Mouse (Mus musculus) heart, postnatal 36 days (tissue): ENCODE data around the gene Gm11037. TPM values are rescaled to one million over a fixed set of nuclear protein-coding genes. Genes with fewer than 3 reads are reported as not detected.

Experiments
- DNase-seq, 2 experiments: peaks; one replicate each; pipeline ENCODE4 v3.0.0; 2021 to 2022
- intact Hi-C: fragments of 180-260 bp; cut with DNase I; formaldehyde crosslinking; loops from one replicate; pipeline ENCODE4 v1.15.1; 2025
- total RNA-seq, 2 experiments: library from RNA; stranded (reverse); gene quantifications; 2 replicates each; pipeline ENCODE4 v1.2.3; 2021

Gm11037 gene
- total RNA-seq, 2 experiments from 2014 or later, result not detected

DNA sequence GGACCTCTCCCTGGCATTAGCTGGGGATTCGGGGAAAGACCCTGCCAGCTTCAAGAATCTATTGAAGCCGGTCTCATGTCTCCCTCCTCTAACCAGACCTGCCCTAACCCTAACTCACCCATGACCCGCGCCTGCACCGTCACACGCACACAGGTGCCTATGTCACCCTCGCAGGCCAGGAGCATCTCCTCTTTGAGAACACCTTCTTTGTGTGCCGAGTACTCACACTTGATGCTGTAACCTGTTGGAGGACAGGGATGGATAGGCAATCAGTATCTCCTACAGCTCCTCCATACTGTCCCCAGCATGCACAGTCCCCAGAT lies 13.7 kb downstream of the Gm11037 start:
- no peak for DNase-seq

DNA sequence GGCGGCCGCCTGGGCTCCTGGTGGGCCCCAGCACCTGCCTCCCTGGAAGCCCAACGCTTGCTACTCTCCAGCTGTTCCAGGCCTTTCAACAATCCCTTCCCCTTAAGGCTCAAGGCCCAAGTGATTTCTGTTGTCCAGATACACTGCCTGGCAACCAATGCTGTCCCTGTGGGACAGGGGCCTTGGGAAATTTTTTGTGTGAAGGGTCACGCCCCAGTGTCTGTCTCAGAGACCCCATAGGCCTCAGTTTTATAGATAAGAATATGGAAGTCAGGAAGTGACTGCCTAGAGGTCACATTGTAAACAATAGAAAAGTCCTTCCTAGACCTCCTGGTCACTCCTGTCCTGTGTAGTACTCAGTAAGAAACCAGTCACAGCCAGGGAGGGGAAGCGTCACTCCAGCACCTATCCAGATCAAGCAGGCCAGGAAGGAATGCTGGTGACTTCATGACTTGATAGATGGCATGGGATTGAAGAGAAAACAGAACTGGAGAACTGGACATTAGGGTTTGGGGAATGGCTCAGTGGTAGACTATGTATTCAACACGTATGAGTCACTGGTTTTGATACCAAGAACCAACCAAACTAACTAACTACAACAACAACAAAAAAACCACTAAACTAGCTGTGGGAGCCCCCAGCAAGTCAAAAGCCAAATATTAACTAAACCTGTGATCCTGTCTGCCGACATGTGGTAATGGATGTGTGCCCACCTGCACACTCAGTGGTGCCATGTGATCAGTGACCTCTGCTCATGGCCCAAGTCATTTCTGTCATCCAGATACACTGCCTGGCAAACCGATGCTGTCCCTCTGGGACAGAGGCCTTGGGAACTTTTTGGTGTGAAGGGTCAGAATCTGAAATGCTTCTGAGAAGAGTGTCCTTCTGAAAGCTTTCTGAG lies 15.3 kb downstream of the Gm11037 start:
- intact Hi-C loops, result no loop called here
- no peak for DNase-seq

More for the DNA sequence above, 13.7 kb downstream of the Gm11037 start:
- intact Hi-C loops, result no loop called here

DNA sequence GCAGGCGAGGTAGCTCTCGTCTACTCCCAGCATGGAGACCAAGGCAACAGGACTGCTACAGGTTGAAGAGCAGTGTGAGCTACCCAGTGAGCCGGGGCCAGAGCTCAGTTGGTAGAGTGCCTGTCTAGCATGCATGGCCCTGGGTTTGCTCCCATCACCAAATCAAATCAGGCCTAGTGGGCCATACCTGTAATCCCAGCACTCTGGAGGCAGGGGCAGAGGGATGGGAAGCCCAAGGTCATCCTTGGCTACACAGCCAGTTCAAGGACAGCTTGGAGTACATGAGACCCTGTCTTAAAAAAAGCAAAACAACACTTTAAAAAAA lies 15.9 kb downstream of the Gm11037 start:
- intact Hi-C loops, result no loop called here
- DNase-seq, result no peak

DNA sequence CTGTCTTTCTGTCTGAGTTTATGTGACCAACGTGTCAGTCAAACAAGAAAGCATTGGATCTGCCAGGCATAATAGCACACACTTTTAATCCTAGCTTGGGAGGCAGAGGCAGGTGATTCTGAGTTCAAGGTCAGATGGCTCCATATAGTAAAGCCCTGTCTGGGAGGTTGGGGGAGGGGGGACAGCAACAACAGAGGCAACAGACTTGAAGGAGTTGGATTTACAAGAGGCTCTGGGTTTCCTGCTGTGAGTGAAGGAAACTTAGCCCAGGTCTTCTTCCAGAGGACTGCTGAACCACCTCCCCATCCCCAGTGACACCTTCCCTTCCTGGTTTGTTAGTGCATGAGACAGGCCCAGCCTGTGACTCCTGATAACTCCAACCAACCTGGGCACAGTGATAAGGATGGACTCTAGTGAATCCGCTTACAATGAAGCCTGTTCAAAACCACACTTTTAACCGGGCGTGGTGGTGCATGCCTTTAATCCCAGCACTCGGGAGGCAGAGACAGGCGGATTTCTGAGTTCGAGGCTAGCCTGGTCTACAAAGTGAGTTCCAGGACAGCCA lies 19.0 kb downstream of the Gm11037 start:
- DNase-seq, result no peak
- intact Hi-C loops, result no loop called here

DNA sequence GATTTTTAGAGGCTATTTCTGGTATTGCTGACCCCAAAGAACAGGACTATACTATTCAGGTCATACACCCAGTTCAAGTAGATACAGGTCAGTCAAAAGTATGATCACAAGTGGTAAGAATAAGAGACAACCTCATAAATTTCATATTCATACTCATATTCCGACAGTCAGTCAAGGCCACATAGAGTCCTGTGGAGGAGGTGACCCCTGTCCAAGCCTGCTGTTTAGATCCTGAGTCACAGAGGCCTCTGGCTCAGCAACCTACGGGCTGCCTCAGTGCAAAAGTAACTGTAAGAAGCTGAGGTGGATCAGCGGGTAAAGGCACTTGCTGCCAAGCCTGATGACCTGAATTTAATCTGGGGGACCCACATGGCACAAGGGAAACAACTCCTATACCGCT lies 20.7 kb downstream of the Gm11037 start:
- intact Hi-C loops, result no loop called here
- no peak for DNase-seq

DNA sequence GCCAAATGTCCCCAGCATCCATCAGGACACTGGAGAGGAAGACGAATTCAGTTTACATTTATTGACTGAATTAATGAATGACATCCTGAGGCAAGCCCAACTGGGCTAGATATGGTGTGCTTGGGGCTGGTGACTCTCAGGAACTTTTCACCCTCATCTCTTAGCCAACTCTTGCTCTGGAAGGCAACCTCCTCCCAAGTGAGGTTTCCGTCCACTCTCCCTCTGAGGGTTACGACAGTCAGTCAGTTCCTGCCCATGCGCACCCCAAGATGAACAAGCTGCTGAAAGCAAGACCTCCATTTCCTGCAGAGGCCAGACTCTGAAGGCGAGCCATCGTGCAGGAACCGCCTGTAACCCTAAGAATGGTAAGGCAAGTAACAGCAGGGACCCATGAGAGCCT lies 23.7 kb downstream of the Gm11037 start:
- intact Hi-C loops, result no loop called here
- DNase-seq, result no peak

DNA sequence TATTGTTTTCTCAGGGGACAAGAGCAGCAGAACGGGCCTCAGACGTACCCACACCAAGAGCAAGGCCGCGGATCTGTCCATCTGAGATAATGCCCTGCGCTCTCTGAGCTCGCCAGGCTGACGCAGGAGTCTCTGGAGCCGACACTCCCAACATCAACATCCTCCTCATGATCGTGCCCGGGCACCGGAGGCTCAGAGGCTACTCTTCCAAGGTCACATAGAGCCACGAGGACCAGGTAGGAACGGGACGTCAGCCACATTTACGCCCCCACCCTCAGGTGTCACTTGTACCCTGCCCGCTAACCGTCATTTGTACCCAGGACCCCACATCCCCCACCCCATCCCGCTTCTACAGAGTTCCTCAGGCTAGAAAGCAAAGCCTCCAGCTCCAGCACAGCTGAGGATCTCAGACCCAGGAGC lies 26.2 kb downstream of the Gm11037 start:
- DNase-seq, result no peak
- intact Hi-C loops, result no loop called here

DNA sequence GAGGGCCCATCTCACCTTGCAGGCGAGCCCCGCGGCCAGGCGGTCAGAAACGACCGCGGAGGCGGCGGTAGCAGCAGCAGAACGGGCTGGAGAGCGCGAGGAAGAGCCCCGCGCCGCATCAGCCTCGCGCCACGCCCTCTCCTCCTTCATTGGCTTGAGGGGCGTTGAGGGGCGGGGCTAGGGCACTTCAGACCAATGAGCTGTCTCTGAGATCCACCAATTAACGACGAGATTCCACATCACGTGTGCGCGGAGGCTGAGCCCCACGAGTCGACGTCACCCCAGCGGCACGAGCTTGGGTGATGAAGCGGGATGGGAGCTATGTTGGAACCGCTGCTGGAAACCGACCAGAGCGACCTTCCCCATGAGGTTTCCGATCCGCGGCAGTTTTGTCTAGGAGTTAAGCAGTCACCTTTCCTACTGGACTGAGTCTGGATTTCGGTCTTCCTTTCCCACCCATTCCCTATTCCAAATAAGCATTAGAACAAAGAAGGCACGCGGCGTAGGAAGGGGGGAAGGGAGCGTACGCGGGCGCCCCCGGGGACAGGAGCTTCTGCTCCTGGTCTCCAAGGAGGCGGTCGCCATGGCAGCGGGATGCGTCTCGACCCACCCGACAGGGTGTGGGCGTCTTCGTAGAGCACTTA lies 26.8 kb downstream of the Gm11037 start, which contains the start of gene 1700037H04Rik:
Gene 1700037H04Rik (minus strand): TSS at position 144 of the 644 bp plus-strand sequence.
- DNase-seq, result peak; percentile 92 to 93
- intact Hi-C loops, result loop anchor here (1.0 to 5.0 kb wide), 2 partner anchors 65 to 198 kb away; no protein-coding TSS in a partner anchor

DNA sequence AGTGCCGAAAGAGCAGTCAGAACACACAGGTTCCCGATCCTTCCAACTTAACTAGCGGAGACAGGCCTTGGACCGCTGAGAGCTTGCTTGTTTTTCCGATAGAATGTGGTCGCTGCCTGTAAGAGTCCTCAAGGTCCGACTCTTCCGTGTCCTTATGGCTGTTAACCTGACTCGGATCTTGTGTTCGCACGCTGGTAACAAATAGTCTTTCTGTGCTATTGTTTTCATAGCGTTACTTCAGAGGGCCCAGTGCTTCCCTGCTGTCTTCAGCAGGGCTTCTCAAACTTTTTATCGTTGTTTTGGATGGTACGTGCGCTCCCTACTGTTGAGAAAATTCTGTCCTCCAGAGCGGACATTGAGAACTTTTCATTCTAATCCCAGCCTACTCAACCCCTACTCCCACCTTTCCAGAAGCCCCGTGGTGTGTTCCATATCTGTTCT lies 27.4 kb downstream of the Gm11037 start:
- intact Hi-C loops, result loop anchor here (1.0 to 5.0 kb wide), 2 partner anchors 65 to 198 kb away; no protein-coding TSS in a partner anchor
- peak in 1 of 2 experiments; percentile 50 for DNase-seq

DNA sequence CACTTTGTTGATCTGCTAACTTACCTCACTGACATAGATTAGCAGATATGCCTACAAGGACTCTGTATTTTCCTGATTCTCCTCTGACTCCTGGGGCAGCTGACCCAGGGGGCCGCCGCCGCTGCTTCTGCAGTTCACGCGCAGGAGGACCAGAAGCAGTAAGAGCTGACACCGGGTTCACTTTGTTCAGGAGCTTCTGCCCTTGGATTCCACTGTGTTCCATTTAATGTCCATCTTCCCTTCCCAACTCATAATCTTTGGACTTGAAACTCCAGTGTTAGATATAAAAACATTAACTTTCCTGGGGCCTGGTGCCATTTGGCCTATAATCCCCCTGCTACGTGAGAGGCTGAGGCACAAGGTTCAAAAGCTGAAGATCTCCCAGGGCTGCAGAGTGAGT lies 30.6 kb downstream of the Gm11037 start:
- intact Hi-C loops, result loop anchor here (5.0 kb wide), 1 partner anchor 202 kb away; no protein-coding TSS in a partner anchor
- DNase-seq, result no peak

DNA sequence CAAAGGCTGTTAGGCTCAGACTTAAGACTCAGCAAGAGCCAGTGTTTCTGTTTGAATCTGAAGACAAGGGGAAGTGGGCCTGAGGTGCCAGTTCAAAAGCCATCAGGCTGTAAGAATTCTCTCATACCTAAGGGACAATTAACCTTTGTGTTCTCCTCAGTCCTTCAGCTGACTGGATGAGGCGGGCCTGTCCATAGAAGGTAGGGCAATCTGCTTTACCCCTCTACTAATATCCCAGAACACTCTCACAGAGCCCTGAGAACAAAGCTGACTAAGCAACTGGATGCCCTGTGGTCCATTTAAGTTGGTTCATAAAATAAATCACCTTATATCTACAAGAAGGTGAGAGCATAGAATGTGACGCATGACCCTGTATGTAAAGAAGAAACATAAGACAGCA lies 32.9 kb downstream of the Gm11037 start:
- no peak for DNase-seq
- intact Hi-C loops, result no loop called here

DNA sequence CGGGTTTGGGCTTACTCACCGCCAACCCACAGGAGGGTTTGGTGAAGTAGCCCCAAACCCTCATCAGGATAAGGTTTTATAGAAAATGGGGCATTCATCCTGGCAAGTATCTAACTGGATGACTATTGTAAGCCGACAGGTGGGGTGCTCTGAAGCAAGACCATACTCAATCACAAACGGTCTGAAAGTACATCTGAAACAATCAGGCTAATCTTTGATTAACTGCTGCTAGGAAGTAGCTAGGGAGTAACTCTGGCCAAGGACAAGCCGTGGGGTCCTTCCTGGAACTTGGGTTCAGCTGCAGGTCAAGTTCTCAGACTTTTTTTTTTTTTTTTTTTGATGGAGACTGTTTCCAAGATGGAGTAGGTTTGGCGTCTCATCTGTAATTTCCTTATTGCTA lies 34.7 kb downstream of the Gm11037 start:
- intact Hi-C loops, result no loop called here

DNA sequence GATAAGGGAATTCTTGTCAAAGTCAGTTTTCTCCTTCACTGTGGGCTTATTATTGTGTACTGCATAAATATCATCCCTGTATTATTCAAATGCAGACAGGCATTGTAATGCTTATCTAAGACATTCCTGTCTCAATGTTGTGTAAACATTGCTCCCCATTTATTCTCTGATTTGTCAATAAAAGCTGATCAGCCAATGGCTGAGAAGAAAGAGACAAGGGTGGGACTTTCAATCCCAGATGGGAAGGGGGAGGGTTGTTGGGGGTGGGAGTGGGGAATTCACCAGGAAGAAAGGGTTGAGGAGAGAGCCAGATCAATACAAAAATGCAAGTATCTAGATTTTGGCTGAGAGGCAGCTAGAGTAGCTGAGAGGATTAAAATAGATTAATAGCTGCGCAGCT lies 35.6 kb downstream of the Gm11037 start:
- intact Hi-C loops, result no loop called here
- no peak for DNase-seq

More for the DNA sequence above, 34.7 kb downstream of the Gm11037 start:
- DNase-seq, result no peak

DNA sequence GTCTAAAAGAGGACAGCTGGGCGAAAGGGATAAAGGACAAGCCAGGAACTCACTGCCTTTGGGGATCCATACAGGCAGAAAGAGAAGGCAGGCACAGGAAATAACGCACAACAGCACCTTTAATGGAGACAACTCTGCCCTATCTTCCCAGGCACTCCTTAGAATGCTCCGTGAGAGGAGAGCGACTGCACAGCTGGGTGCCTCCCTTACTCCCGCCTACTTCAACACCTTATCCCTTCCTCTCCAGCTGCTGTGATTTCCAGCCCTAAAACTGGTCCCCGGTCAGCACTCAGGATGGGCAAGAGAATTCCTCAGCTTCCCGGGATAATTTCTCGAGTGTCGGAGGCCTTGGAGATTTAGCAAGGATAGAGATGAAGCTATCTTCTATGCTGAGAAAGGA lies 37.6 kb downstream of the Gm11037 start:
- no peak for DNase-seq
- intact Hi-C loops, result no loop called here

DNA sequence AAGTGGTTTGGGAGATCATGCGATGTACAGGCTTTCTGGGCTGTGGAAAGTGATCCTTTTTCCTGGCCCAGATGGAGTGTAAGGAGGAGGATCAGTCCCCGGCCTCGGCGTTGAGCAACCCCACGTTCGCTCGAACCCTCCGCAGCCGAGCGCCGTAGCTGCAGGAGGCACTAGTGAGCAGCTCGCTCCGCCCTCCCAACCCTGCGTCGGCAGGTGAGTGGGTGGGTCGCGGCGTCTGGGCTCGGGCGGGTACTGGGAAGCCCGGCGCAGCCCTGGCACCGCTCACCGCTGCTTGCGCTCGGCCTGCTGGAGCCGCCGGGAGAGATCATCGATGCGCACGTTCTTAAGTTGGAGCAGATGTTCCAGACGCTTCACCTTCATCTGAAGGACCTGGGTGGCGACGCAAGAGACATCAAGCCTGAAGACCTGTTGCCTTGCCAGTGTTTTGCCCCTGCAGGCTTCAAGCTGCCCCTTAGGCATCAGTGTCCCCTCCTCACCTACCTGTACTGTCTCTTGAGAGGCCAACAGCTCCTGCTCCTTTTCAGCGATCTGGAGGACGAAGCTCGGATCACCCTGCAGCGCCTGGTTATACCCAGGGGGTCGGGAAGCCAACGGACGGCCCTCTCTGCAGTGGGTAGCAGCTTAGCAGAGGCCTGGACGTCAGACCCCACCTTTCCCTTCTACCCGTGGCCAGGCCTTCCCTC lies 38.3 kb downstream of the Gm11037 start:
- intact Hi-C loops, result no loop called here
- peak; percentile 68 to 71 for DNase-seq

DNA sequence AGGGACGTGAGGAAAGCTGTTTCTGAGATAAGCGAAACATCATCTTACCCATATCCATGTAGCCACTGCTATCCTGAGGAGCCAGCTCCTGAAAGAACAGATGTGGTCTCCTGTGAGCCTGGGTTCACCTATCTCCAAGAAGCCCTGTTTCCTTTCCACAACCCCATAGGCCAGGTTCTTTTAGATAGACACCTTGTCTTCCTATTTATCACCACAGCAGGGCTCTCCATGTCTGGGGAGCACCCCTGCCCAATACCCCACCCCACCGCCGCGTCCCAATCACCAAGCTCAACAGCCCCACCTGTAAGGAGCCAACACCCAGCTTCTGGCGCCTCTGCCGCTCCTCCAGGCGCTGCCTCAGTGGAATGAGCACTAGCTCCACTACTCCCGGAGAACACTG lies 39.0 kb downstream of the Gm11037 start:
- intact Hi-C loops, result no loop called here

DNA sequence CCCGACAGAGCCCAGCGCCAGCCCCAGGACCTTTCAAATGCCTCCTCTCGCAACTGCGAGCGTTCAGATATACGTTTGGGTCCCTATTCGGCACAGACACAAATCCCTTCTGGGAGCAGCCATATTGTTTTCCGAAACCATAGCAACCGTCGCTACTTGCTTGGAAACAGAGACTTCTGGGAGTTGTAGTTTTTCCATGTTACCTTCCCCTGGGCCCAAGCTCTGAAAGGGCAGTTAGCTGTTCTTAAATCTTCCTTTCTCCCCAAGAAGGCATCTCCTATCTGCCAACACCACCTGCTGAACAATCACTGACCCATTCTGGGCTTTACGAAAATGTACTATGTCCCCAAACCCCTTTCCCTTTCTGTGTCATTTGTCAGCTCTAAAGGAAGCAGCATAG lies 41.4 kb downstream of the Gm11037 start:
- DNase-seq, result peak; percentile 59 to 63
- intact Hi-C loops, result loop anchor here (5.0 kb wide), 1 partner anchor 238 kb away; no protein-coding TSS in a partner anchor

More for the DNA sequence above, 39.0 kb downstream of the Gm11037 start:
- DNase-seq, result no peak

DNA sequence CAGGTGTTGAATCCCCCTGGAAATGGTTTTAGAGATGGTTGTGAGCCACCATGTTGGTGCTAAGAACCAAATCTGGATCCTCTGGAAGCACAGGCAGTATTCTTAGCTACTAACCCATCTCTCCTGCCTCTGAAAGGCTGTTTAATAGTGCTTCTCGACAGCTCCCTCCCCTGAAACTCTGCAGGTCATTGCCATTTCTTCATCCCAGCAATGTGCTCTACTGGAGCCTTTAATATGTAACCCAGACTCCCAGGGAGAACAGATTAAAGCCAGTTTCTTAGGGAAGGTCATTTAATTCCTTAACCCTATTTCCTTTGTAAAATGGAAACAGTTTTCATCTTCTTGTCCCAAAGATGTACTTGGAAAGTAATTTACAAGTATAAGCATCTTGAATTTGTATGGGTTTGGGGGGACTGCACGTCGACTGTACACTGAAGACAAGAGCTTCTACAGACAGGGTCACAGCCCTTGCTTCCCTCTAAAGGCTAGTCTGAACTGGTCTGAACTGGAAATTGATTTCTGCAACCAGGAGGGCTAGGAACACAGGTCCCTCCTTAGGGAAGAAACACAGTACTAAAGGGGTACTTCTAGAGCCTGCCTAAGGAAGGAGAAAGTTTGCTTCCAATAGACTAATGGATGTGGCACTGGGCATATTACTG lies 42.1 kb downstream of the Gm11037 start:
- no peak for DNase-seq
- intact Hi-C loops, result loop anchor here (5.0 kb wide), 1 partner anchor 237 kb away; no protein-coding TSS in a partner anchor

DNA sequence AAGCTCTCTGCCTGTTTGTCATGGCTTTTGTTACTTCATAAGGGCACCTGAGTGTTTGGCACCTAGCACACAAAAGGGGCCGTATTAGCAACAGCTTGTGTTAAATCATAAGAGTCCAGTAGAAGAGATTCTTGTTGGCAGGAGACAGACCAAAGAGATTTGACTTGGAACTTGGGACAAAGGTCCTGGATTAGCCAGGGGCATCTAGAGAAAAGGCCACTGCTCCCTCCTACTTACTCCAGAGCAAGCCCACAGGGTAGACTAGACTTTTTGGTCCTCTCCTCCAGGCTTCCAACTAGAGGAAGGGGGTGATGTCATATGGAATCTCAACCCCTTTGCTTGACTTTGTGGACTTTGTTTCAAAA lies 42.6 kb downstream of the Gm11037 start:
- intact Hi-C loops, result loop anchor here (5.0 kb wide), 1 partner anchor 236 kb away; no protein-coding TSS in a partner anchor

DNA sequence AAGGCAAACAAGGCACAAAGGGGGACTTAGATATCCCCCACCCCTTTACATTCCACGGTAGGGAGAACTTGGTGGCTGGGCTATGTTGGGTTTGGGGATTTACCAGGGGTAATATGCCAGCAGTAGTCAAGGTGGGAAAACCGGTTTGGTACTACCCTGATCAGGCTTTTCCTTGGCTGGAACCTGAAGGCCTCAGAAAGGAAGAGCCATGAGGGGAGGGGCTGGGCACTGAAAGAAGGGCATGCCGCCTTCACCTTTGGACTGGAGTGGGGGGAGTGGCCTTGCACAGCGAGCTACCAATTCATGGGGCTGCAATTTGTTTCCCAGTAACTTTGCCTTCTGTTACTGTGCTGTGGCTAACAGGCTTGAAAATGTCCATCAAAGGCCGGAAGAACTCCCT lies 43.2 kb downstream of the Gm11037 start:
- intact Hi-C loops, result loop anchor here (5.0 kb wide), 1 partner anchor 236 kb away; no protein-coding TSS in a partner anchor
- DNase-seq, result no peak

More for the DNA sequence above, 42.6 kb downstream of the Gm11037 start:
- no peak for DNase-seq
